Mouse (Mus musculus) bone marrow, adult 2 months (tissue): Measurements from ENCODE around the gene 4933427D14Rik.

ENCODE experiments used
- CTCF ChIP-seq: fragments of 200-500 bp; IDR thresholded peaks from 2 replicates; pipeline ENCODE4 v1.5.1; 2011; ENCODE audit warnings: low read length, control low read depth; ENCODE audit not compliant: control insufficient read depth, insufficient read depth
- POLR2A ChIP-seq: fragments of 200-500 bp; IDR thresholded peaks from 2 replicates; pipeline ENCODE4 v1.6.1; 2011; ENCODE audit warnings: low read depth, mild to moderate bottlenecking, control low read depth, low read length, borderline replicate concordance; ENCODE audit not compliant: control insufficient read depth

- no peak for TF ChIP-seq POLR2A
- no peak for TF ChIP-seq CTCF
Measured at GRCm38 (mm10) chr11:72217116-72217515, 9.9 kb upstream of the 4933427D14Rik start.
